Mouse (Mus musculus): ENCODE measurements around the gene Urb1. TPM values are rescaled to one million over a fixed set of nuclear protein-coding genes. Genes with fewer than 3 reads are reported as not detected.

Gene Urb1
- polyA plus RNA-seq, 1 experiment from 2014 or later: 11.7 TPM

DNA sequence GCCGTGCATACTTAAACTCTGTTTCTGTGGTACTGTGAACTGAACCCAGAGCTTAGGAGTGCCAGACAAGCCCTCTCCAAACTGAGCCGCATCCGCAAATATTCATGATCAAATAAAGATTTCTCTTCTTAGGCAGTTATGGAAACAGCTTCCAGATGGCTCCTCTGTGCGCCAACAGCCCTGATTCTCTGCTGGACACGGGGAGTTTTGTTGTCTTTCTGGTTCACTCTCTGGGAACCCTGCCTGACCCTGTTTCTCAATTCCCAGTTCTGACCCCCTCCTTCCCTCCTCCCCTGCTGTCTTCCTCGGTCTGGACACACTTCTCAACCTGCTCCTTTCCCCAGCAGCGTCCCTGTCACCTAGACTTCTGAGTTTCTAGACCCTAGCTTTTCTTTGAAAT, 12.8 kb upstream of the Urb1 start:
- no peak overlapping the region for H3K9ac ChIP-seq
- TF ChIP-seq CTCF (IDR thresholded peaks at IDR 0.05; ENCODE audit: low read depth): no peak
- H3K27ac ChIP-seq (ENCODE audit: low read depth): no peak overlapping the region
- H3K4me1 ChIP-seq (ENCODE audit: insufficient read depth): no peaks in the 10 kb centered on the region
- no peaks in the 10 kb centered on the region for H3K9me3 ChIP-seq (ENCODE audit: low read depth, low read length)
- H3K36me3 ChIP-seq (ENCODE audit: insufficient read depth): no peaks in the 10 kb centered on the region
- H3K4me3 ChIP-seq (ENCODE audit: low read depth, low read length): no peak overlapping the region
- no peaks in the 10 kb centered on the region for H3K27me3 ChIP-seq (ENCODE audit: insufficient read depth, low read length)
- no peak for DNase-seq
- ATAC-seq (ENCODE audit: insufficient read depth): no peak
- WGBS: 55% methylated on average over 7 of the region's 7 CpGs
- H3K4me2 ChIP-seq: no peak overlapping the region

DNA sequence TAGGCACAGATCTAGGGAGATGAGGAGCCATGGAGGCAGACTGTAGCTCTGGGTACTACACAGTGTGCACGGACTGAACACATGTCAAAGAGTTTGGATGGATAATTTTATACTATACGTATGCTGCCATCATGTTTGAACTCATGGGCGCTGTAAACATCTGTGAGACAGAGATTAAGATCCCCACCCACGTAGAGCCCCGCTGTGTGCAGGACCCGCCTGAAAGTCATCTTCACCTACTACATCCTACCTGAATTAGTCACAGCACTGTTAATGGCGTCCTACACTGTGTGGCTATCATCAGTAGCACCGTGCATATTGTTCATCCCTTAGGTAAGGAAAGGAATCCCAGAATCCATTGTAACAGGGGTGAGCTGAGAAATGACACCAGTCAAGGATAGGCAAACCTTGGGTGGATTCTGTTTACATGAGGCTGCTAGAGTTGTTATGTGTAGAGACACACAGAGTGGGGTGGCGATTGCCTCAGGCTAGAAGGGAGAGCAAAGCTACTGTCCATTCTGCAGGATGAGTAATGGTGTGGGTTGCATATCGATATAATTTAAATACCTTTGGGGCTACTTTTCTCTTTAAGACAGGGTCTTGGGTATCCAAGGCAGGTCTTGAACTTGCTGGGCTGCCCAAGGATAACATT, 12.2 kb upstream of the Urb1 start:
- H3K4me2 ChIP-seq: no peak overlapping the region
- H3K36me3 ChIP-seq (ENCODE audit: insufficient read depth): no peaks in the 10 kb centered on the region
- no peaks in the 10 kb centered on the region for H3K9me3 ChIP-seq (ENCODE audit: low read depth, low read length)
- DNase-seq (no peak), ATAC-seq (ENCODE audit: insufficient read depth) (no peak)
- no peaks in the 10 kb centered on the region for H3K4me1 ChIP-seq (ENCODE audit: insufficient read depth)
- no peaks in the 10 kb centered on the region for H3K27me3 ChIP-seq (ENCODE audit: insufficient read depth, low read length)
- H3K9ac ChIP-seq: no peak overlapping the region
- no peak overlapping the region for H3K27ac ChIP-seq (ENCODE audit: low read depth)
- 82% methylated on average over 10 of the region's 10 CpGs for WGBS
- TF ChIP-seq CTCF (IDR thresholded peaks at IDR 0.05; ENCODE audit: low read depth): no peak
- no peak overlapping the region for H3K4me3 ChIP-seq (ENCODE audit: low read depth, low read length)

DNA sequence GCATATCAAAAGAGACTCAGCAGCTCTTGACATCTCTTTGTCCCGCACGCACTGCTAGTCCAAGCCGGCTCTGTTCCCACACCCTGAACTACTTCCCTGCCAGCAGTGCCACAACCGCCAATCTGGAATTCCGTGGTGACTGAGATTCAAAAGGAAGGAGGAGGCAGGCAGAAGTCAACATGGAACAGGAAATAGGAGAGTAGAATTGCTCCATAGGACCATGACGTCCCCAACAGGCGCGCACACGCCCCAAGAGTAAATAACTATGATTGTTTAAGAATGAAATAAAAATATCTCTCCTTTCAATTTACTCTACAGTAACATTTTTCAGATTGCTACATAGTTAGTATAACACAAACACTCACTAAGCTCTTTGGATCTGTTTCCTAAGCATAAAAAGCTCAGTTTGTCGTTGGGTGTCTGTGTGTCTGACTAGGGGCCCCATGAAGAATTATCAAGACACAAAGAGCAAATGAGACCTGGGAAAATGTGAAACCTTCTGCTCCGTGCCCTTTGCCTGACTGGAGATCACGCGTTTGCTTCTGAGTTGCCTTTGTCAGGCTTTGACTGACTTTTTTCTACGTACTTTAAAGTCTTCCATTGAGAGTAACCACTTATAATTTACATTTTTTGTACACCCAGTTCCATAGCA, 11.0 kb upstream of the Urb1 start:
- 69% methylated on average over 14 of the region's 14 CpGs for WGBS
- TF ChIP-seq CTCF (IDR thresholded peaks at IDR 0.05; ENCODE audit: low read depth): no peak
- H3K27me3 ChIP-seq (ENCODE audit: insufficient read depth, low read length): no peaks in the 10 kb centered on the region
- DNase-seq (peak; percentile 36), ATAC-seq (ENCODE audit: insufficient read depth) (no peak)
- H3K27ac ChIP-seq (ENCODE audit: low read depth): 0 out of 2 replicates have a peak overlapping the region, but pooled peaks have one; percentile 42
- H3K9me3 ChIP-seq (ENCODE audit: low read depth, low read length): no peaks in the 10 kb centered on the region
- H3K9ac ChIP-seq: no peak overlapping the region
- no peaks in the 10 kb centered on the region for H3K4me1 ChIP-seq (ENCODE audit: insufficient read depth)
- no peak overlapping the region for H3K4me2 ChIP-seq
- H3K4me3 ChIP-seq (ENCODE audit: low read depth, low read length): no peak overlapping the region
- no peaks in the 10 kb centered on the region for H3K36me3 ChIP-seq (ENCODE audit: insufficient read depth)

DNA sequence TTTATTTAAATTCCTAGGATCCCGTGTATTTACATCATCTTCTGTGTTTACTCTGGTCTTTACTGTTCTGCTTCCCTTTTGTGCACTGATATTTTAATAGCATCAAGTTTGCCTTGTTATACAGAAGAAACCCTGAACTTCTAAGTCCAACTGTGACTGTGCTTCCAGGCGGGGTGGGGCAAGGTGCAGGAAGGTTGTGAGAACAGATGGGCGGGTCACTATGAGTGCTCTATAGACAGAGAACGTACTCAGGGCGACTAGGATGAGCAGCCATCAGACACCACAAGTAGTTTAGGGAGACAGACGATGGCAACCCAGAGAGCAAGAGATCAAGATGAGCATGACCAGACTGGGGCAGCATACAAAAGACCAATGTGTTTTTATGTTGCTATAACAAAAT, 10.1 kb upstream of the Urb1 start:
- Histone ChIP-seq H3K4me3 (ENCODE audit: low read depth, low read length) (no peak overlapping the region), H3K27ac (ENCODE audit: low read depth) (no peak overlapping the region), H3K4me1 (ENCODE audit: insufficient read depth) (no peaks in the 10 kb centered on the region), H3K27me3 (ENCODE audit: insufficient read depth, low read length) (no peaks in the 10 kb centered on the region), H3K9ac (no peak overlapping the region), H3K9me3 (ENCODE audit: low read depth, low read length) (no peaks in the 10 kb centered on the region), H3K4me2 (no peak overlapping the region), H3K36me3 (ENCODE audit: insufficient read depth) (no peaks in the 10 kb centered on the region)
- WGBS: 69% methylated on average over 6 of the region's 6 CpGs
- ATAC-seq (ENCODE audit: insufficient read depth) (no peak), DNase-seq (no peak)
- no peak for TF ChIP-seq CTCF (IDR thresholded peaks at IDR 0.05; ENCODE audit: low read depth)

DNA sequence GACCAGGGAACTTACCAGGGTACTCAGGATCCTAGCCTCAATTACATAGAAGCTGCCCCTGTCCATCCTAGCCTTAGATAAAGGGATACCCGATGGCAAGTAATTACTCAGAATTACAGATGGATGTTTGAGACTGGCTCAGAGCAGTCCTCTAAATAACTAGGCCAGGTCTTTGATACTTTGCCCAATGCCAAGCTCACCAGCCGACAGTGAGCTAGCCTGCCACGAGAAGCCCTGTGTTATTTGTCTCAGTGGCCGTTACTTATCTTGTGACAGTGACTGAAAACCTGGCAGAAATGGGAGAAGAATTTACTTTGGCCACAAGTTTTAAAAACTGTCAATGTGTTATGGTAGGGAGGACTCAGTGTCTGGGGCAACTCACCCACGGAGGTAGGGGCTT, 1.9 kb upstream of the Urb1 start:
- no peak for TF ChIP-seq CTCF (IDR thresholded peaks at IDR 0.05; ENCODE audit: low read depth)
- H3K9ac ChIP-seq: no peak overlapping the region
- H3K27me3 ChIP-seq (ENCODE audit: insufficient read depth, low read length): no peaks in the 10 kb centered on the region
- no peak for DNase-seq
- no peaks in the 10 kb centered on the region for H3K36me3 ChIP-seq (ENCODE audit: insufficient read depth)
- WGBS: 70% methylated on average over 5 of the region's 5 CpGs
- H3K4me2 ChIP-seq: no peak overlapping the region
- no peaks in the 10 kb centered on the region for H3K9me3 ChIP-seq (ENCODE audit: low read depth, low read length)
- H3K27ac ChIP-seq (ENCODE audit: low read depth): no peak overlapping the region
- ATAC-seq (ENCODE audit: insufficient read depth): no peak
- no peak overlapping the region for H3K4me3 ChIP-seq (ENCODE audit: low read depth, low read length)
- no peaks in the 10 kb centered on the region for H3K4me1 ChIP-seq (ENCODE audit: insufficient read depth)

DNA sequence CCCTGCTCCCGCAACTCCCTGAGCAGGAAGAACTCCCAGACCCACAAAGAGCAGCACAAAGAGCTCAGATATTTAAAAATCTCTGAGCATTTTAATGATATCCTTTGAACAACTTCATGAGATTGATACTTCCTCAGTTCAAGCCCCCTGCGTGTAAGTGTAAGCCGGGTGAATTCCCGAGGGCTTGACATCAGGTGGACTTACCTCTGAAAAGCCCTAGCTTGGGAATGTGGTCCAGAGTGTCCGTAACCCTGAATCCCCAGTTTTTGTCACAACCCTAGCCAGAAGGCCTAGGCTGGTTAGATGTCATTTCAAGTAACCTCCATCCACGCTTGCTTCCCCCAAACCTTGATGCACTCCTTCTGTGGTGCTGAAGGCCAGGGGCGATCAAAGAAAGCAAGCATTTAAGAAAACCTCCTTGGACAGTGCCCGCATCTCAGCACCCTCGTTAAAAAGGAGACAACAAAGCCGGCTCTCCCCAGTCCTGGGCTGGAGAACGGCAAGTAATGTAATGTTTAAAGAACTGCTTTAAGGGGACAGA, 573 bp upstream of the Urb1 start:
- Histone ChIP-seq H3K9me3 (ENCODE audit: low read depth, low read length) (no peaks in the 10 kb centered on the region), H3K4me2 (peak overlapping the region; percentile 78), H3K4me1 (ENCODE audit: insufficient read depth) (no peaks in the 10 kb centered on the region), H3K27ac (ENCODE audit: low read depth) (peak overlapping the region; percentile 59; the same call in 1 of the 2 replicates), H3K36me3 (ENCODE audit: insufficient read depth) (no peaks in the 10 kb centered on the region), H3K9ac (peak overlapping the region; percentile 32; the same call in 1 of the 2 replicates), H3K27me3 (ENCODE audit: insufficient read depth, low read length) (no peaks in the 10 kb centered on the region), H3K4me3 (ENCODE audit: low read depth, low read length) (peak overlapping the region; percentile 77)
- WGBS: 41% methylated on average over 11 of the region's 11 CpGs
- peak; percentile 16; the same call in 1 of the 2 replicates for ATAC-seq (ENCODE audit: insufficient read depth)
- TF ChIP-seq CTCF (IDR thresholded peaks at IDR 0.05; ENCODE audit: low read depth): no peak
- DNase-seq: no peak

DNA sequence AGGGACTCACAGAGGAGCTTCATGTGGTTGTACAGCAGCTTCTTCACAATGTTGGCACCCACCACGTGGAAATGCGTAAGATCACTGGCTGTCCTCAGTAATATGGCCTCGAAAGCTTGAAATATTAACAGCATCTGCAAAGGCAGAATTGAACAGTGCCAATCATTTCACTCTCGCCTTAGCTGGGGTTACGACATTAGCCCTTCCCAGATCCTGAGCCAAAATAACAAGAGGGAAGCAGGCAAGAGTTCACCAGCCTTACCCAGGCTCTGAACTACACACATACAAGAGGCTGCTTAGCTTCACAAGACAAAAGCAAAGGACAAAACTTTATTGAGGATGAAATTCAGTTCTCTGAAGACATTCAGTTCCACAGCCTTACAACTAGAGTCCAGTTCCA, 5.7 kb downstream of the Urb1 start:
- Histone ChIP-seq H3K4me2 (no peak overlapping the region), H3K9me3 (ENCODE audit: low read depth, low read length) (no peaks in the 10 kb centered on the region), H3K9ac (no peak overlapping the region), H3K4me1 (ENCODE audit: insufficient read depth) (no peaks in the 10 kb centered on the region), H3K27me3 (ENCODE audit: insufficient read depth, low read length) (no peaks in the 10 kb centered on the region), H3K27ac (ENCODE audit: low read depth) (no peak overlapping the region), H3K4me3 (ENCODE audit: low read depth, low read length) (no peak overlapping the region), H3K36me3 (ENCODE audit: insufficient read depth) (peaks cover 40% of the 10 kb centered on the region)
- no peak for TF ChIP-seq CTCF (IDR thresholded peaks at IDR 0.05; ENCODE audit: low read depth)
- WGBS: 91% methylated on average over 5 of the region's 5 CpGs
- ATAC-seq (ENCODE audit: insufficient read depth): no peak
- DNase-seq: no peak
